Mouse (Mus musculus): ENCODE data around the gene Gm20662. TPM values are rescaled to one million over a fixed set of nuclear protein-coding genes. Genes with fewer than 3 reads are reported as not detected.
"Not testable (repeated sequence)": the region's sequence is repeated elsewhere in the genome, so short reads cannot be mapped to it uniquely, and the experiment has no call there.

Gm20662 gene
- polyA plus RNA-seq, 1 experiment from 2014 or later = 0.67 TPM

DNA sequence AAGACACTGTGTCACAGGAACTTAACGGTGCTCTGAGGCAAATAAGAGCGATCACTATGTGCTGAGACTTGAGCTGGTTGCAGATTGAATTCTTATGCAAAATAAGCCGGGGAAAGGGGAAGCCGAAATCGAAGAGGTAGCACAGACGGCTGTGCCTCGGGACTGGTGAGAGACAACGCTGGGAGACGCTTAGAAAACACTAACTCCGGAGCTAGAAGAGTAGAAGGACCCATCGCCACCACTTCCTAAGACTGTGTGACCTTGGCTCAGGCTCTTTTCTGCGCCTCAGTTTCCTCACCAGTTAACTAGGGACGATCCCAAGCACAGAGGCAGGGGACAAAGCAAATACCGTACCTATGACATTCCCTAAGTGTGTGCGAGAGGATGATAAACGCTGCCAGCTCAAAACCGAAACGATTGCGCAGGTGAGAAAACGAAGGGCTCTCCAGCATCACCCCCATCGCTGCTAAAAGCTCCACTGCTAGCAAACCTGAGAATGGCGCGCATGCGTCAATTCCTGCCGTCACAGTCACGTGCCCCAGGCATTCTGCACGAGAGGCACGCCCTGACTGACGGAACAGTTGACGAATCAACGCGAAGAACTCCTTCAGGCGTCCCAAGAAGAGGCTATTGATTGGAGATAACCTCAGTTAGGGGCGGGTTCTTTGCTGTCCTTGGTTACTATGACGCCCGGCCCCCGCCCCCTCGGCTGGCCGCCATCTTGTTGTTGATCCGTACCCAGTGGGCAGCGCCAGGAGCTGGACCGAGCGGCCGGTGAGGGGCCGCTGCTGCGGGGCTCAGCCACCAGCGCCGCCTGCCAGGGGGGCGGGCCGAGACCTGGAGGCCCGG is 6.0 kb downstream of the Gm20662 start, which contains the start of gene Ip6k1:
TSS of gene Ip6k1 (plus strand) at position 580 of the 849 bp plus-strand sequence.
- Histone ChIP-seq H3K27me3 (replicated peaks; ENCODE audit: control insufficient read depth, insufficient read depth, low read length) (no peaks in the 10 kb centered on the region; the same call in 1 of the 2 replicates), H3K9ac (replicated peaks; ENCODE audit: low read depth, low read length) (peak within 1 kb of the TSS; percentile 98), H3K27ac (ENCODE audit: low read length) (peak within 1 kb of the TSS; percentile 94), H3K36me3 (ENCODE audit: control insufficient read depth, insufficient read depth) (no peaks in the 10 kb centered on the region), H3K4me1 (replicated peaks; ENCODE audit: control insufficient read depth, insufficient read depth, low read length) (peaks cover 25% of the 10 kb centered on the region), H3K4me2 (ENCODE audit: low read length) (peak within 1 kb of the TSS; percentile 88), H3K4me3 (replicated peaks; ENCODE audit: low read length) (peak within 1 kb of the TSS; percentile 88), H3K9me3 (ENCODE audit: control insufficient read depth, low read length) (no peaks in the 10 kb centered on the region)
- under 1% methylated on average over 51 of the region's 51 CpGs for WGBS
- peak; percentile 100 for ATAC-seq

DNA sequence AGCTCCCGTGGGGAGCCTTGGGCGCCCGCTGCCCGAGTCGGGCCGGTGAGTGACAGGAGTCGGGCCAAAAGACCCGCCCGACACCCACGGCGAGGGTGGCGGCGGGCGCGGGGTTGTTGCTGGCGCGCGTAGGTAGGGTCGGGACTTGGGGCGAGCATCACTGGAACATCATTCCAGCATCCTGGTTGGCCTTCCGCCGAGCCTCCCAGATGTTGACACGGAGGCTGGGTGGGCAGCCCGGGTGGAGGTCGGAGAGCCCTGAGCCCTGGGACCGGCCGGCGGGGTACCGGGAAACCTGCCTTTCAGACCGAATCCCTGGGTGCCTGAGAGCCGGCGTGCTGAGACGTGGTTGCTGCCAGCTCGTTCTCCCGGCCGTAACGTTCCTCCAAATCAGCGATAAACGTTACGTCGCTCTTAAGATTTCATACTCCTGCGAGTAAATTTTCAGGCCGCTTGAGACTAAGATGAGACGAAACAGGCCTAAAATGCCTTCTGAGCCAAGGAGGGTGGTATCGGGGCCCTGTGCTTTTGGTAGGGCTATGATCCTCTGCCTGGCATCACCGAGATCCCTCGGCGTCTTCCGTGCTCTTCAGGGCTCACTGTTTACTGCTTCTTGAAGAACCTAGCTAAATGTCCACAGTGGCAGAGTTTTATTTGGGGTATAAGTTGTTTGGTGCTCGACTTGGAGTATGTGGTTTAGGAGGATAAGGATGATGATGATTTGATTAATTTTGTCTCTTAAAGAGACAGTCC is 6.8 kb downstream of the Gm20662 start:
- no peaks in the 10 kb centered on the region for H3K9me3 ChIP-seq (ENCODE audit: control insufficient read depth, low read length)
- peak; percentile 44 for ATAC-seq
- H3K27me3 ChIP-seq (replicated peaks; ENCODE audit: control insufficient read depth, insufficient read depth, low read length) = no peaks in the 10 kb centered on the region; the same call in 1 of the 2 replicates
- peak overlapping the region; percentile 98 for H3K9ac ChIP-seq (replicated peaks; ENCODE audit: low read depth, low read length)
- 0% methylated on average over 50 of the region's 50 CpGs for WGBS
- H3K36me3 ChIP-seq (ENCODE audit: control insufficient read depth, insufficient read depth) = no peaks in the 10 kb centered on the region
- H3K27ac ChIP-seq (ENCODE audit: low read length) = peak overlapping the region; percentile 94
- H3K4me2 ChIP-seq (ENCODE audit: low read length) = peak overlapping the region; percentile 88
- H3K4me1 ChIP-seq (replicated peaks; ENCODE audit: control insufficient read depth, insufficient read depth, low read length) = peaks cover 25% of the 10 kb centered on the region
- peak overlapping the region; percentile 88 for H3K4me3 ChIP-seq (replicated peaks; ENCODE audit: low read length)

DNA sequence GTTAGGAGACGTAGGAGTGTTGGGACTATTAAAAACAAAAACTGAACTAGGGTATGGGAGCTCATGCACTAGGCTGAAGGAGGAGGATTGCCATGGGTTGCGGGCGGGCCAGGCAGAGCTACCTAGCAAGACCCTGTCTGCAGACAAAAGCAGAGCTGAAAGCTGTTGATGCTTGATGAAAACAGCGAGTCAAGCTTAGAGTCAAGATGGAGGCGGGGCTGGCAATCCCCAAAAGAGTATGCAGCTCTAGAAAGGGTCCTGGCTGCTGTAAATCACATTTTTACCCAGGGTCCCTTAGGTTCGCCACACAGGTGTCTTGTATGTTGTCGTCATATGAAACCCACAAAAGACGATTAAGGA is 7.4 kb downstream of the Gm20662 start:
- peak overlapping the region; percentile 88 for H3K4me2 ChIP-seq (ENCODE audit: low read length)
- H3K4me1 ChIP-seq (replicated peaks; ENCODE audit: control insufficient read depth, insufficient read depth, low read length) = peaks cover 25% of the 10 kb centered on the region
- H3K36me3 ChIP-seq (ENCODE audit: control insufficient read depth, insufficient read depth) = no peaks in the 10 kb centered on the region
- no peak for ATAC-seq
- peak overlapping the region; percentile 94 for H3K27ac ChIP-seq (ENCODE audit: low read length)
- peak overlapping the region; percentile 98 for H3K9ac ChIP-seq (replicated peaks; ENCODE audit: low read depth, low read length)
- 10% methylated on average over 8 of the region's 8 CpGs for WGBS
- no peaks in the 10 kb centered on the region for H3K9me3 ChIP-seq (ENCODE audit: control insufficient read depth, low read length)
- peak overlapping the region; percentile 88 for H3K4me3 ChIP-seq (replicated peaks; ENCODE audit: low read length)
- no peaks in the 10 kb centered on the region; the same call in 1 of the 2 replicates for H3K27me3 ChIP-seq (replicated peaks; ENCODE audit: control insufficient read depth, insufficient read depth, low read length)

DNA sequence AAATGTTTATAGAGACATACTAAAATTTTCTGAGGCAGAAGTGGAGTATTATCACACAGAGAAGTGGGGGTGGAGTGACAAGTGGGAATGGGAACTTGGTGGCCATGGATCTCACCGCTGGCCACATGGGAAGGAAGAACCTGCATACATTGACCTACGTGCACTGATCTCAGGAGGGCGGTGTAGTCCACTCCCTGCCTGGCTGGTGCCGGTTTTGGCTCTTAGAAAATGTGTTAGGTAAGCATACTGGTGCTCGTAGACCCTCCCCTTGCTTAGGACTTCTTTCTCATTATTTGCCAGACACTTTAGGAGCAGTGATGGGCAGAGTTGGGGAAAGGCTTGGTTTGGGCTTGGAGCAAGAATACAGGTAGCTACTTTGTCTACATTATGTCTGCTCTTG is 11.9 kb downstream of the Gm20662 start:
- H3K27me3 ChIP-seq (replicated peaks; ENCODE audit: control insufficient read depth, insufficient read depth, low read length) = no peaks in the 10 kb centered on the region
- no peaks in the 10 kb centered on the region; the same call in 1 of the 2 replicates for H3K36me3 ChIP-seq (ENCODE audit: control insufficient read depth, insufficient read depth)
- H3K4me2 ChIP-seq (ENCODE audit: low read length) = no peak overlapping the region
- no peak for ATAC-seq
- H3K4me1 ChIP-seq (replicated peaks; ENCODE audit: control insufficient read depth, insufficient read depth, low read length) = peaks cover 18% of the 10 kb centered on the region
- H3K9me3 ChIP-seq (ENCODE audit: control insufficient read depth, low read length) = no peaks in the 10 kb centered on the region
- WGBS = 94% methylated on average over 5 of the region's 5 CpGs
- no peak overlapping the region for H3K4me3 ChIP-seq (replicated peaks; ENCODE audit: low read length)
- H3K27ac ChIP-seq (ENCODE audit: low read length) = no peak overlapping the region
- no peak overlapping the region for H3K9ac ChIP-seq (replicated peaks; ENCODE audit: low read depth, low read length)

DNA sequence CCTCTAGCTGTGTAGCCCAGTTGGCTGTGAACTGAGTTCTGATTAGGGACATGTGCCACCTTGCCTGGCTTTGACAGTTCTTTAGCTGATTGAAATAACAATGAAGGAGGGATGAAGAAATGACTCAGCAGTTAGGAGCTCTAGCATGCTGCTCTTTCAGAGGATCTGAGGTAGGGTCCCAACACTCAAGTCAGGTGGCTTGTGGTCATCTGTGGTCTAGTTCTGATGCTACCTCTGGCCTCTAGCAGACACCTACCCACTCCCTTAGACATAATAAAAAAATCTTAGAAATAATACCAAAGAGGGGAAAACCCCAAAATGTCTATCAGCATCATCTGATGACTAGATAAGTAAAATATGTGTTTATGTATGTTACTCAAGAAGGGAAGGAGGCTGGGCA is 14.2 kb downstream of the Gm20662 start:
- no peak for ATAC-seq

DNA sequence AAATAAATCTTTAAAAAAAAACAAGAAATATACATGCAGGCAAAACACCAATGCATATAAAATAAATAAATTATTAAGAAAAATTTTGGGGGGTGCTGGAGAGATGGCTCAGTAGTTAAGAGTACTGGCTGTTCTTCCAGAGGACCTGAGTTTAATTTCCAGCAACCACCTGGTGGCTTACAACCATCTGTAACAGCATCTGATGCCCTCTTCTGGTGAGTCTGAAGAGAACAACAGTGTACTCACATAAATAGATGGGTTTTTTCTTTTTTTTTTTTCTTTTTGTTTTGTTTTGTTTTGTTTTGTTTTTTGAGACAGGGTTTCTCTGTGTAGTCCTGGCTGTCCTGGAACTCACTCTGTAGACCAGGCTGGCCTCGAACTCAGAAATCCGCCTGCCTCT is 17.4 kb downstream of the Gm20662 start:
- not testable (repeated sequence) for H3K36me3 ChIP-seq (ENCODE audit: control insufficient read depth, insufficient read depth); H3K27me3 ChIP-seq (replicated peaks; ENCODE audit: control insufficient read depth, insufficient read depth, low read length); H3K9me3 ChIP-seq (ENCODE audit: control insufficient read depth, low read length); H3K4me3 ChIP-seq (replicated peaks; ENCODE audit: low read length); H3K4me1 ChIP-seq (replicated peaks; ENCODE audit: control insufficient read depth, insufficient read depth, low read length); H3K27ac ChIP-seq (ENCODE audit: low read length); ATAC-seq; H3K4me2 ChIP-seq (ENCODE audit: low read length); H3K9ac ChIP-seq (replicated peaks; ENCODE audit: low read depth, low read length)
- WGBS = 96% methylated on average over 2 of the region's 2 CpGs

More for the DNA sequence above, 14.2 kb downstream of the Gm20662 start:
- Histone ChIP-seq H3K36me3 (ENCODE audit: control insufficient read depth, insufficient read depth) (no peaks in the 10 kb centered on the region; the same call in 1 of the 2 replicates), H3K4me2 (ENCODE audit: low read length) (no peak overlapping the region), H3K9me3 (ENCODE audit: control insufficient read depth, low read length) (no peaks in the 10 kb centered on the region), H3K4me1 (replicated peaks; ENCODE audit: control insufficient read depth, insufficient read depth, low read length) (peaks cover 3% of the 10 kb centered on the region; the same call in 1 of the 2 replicates), H3K4me3 (replicated peaks; ENCODE audit: low read length) (no peak overlapping the region), H3K27ac (ENCODE audit: low read length) (no peak overlapping the region), H3K9ac (replicated peaks; ENCODE audit: low read depth, low read length) (no peak overlapping the region), H3K27me3 (replicated peaks; ENCODE audit: control insufficient read depth, insufficient read depth, low read length) (no peaks in the 10 kb centered on the region)

DNA sequence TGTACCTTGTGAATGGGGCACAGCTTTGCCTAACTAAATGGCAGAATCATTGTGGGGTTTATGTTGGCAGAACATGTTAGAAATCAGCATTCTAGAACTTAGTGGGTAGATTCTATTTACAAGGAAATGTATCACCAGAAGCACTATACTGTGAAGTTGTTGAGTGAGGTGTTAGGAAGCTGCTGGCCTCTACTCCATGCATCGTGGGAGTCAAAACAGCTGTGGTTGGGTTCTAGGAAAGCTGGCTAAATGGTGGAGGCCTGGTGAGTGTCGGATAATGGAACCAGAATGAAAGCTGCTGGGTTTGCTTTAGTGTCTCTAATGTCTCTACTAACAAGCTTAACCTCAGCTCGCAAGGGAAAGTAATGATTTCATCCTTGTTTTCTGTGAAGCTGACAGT is 21.0 kb downstream of the Gm20662 start:
- no peak for ATAC-seq
- no peak overlapping the region for H3K4me2 ChIP-seq (ENCODE audit: low read length)
- H3K4me3 ChIP-seq (replicated peaks; ENCODE audit: low read length) = no peak overlapping the region
- H3K9me3 ChIP-seq (ENCODE audit: control insufficient read depth, low read length) = no peaks in the 10 kb centered on the region
- H3K9ac ChIP-seq (replicated peaks; ENCODE audit: low read depth, low read length) = no peak overlapping the region
- H3K4me1 ChIP-seq (replicated peaks; ENCODE audit: control insufficient read depth, insufficient read depth, low read length) = no peaks in the 10 kb centered on the region
- H3K36me3 ChIP-seq (ENCODE audit: control insufficient read depth, insufficient read depth) = no peaks in the 10 kb centered on the region; the same call in 1 of the 2 replicates
- no peaks in the 10 kb centered on the region for H3K27me3 ChIP-seq (replicated peaks; ENCODE audit: control insufficient read depth, insufficient read depth, low read length)
- H3K27ac ChIP-seq (ENCODE audit: low read length) = no peak overlapping the region
- WGBS = 65% methylated on average over 3 of the region's 3 CpGs

DNA sequence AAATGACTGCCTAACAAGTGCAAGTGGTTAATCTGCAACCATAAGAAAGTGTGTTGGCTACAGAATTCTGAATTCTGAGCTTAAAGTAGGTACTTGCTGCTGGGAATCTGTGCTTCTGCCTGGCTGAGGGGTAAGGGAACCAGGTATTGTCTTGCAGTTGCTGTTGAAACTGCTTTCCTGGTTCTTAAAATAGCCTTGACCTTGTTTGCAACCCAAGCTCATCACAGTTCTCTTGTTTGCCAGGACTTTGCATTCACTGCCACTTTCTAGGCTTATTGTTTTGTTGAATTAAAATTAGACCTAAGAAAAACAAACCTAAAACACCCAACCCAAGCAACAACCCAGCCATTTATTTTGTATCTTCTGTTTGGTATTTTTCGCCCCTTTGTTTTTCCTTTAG is 24.6 kb downstream of the Gm20662 start:
- H3K9me3 ChIP-seq (ENCODE audit: control insufficient read depth, low read length) = no peaks in the 10 kb centered on the region
- no peak overlapping the region for H3K4me3 ChIP-seq (replicated peaks; ENCODE audit: low read length)
- H3K27me3 ChIP-seq (replicated peaks; ENCODE audit: control insufficient read depth, insufficient read depth, low read length) = no peaks in the 10 kb centered on the region
- no peak overlapping the region for H3K9ac ChIP-seq (replicated peaks; ENCODE audit: low read depth, low read length)
- no peak overlapping the region for H3K27ac ChIP-seq (ENCODE audit: low read length)
- no peaks in the 10 kb centered on the region for H3K4me1 ChIP-seq (replicated peaks; ENCODE audit: control insufficient read depth, insufficient read depth, low read length)
- no peak for ATAC-seq
- no peak overlapping the region for H3K4me2 ChIP-seq (ENCODE audit: low read length)
- peaks cover 3% of the 10 kb centered on the region; the same call in 1 of the 2 replicates for H3K36me3 ChIP-seq (ENCODE audit: control insufficient read depth, insufficient read depth)
- 95% methylated on average over 1 of the region's 1 CpGs for WGBS

DNA sequence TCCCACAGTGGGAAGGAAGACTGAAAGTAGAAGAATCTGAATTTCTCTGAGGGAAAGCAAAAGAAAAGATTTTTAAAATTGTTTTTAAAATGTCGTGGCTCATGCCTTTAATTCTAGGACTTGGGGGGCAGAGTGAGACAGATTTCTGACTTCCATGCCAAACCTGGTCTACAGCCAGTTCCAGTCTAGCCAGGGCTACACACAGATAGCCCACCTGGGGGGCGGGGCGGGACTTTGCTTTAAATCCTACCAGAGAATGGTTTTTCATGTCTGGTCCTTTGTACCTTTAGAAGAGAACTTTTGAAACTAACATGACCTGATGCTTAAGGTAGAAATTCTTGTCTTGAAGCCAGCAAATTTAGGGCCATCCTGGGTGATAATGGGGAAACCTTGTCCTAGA is 27.1 kb downstream of the Gm20662 start:
- H3K27ac ChIP-seq (ENCODE audit: low read length) = no peak overlapping the region
- H3K4me1 ChIP-seq (replicated peaks; ENCODE audit: control insufficient read depth, insufficient read depth, low read length) = no peaks in the 10 kb centered on the region
- H3K4me2 ChIP-seq (ENCODE audit: low read length) = no peak overlapping the region
- H3K4me3 ChIP-seq (replicated peaks; ENCODE audit: low read length) = no peak overlapping the region
- peaks cover 14% of the 10 kb centered on the region for H3K36me3 ChIP-seq (ENCODE audit: control insufficient read depth, insufficient read depth)
- no peaks in the 10 kb centered on the region for H3K9me3 ChIP-seq (ENCODE audit: control insufficient read depth, low read length)
- H3K27me3 ChIP-seq (replicated peaks; ENCODE audit: control insufficient read depth, insufficient read depth, low read length) = no peaks in the 10 kb centered on the region
- 84% methylated on average over 3 of the region's 3 CpGs for WGBS
- H3K9ac ChIP-seq (replicated peaks; ENCODE audit: low read depth, low read length) = no peak overlapping the region
- no peak for ATAC-seq

All from forebrain, embryonic 16.5 days (tissue).